Comparison of ENCODE assay signal across 1 mouse cellular context in genomic region chr11:106256775-106257174, GRCm38 (mm10).
TF ChIP-seq lines count a peak whose summit lies in the region.

No protein-coding gene starts in this region.

TF ChIP-seq in CH12.LX, 34 proteins besides CTCF, POLR2A, EP300 and RAD21 (continued from another document):
- TF ChIP-seq USF2 (conservative IDR thresholded peaks at IDR 0.05; ENCODE audit: low read depth, low read length) (no peak), JUN (IDR thresholded peaks at IDR 0.05; ENCODE audit: insufficient read depth, low read depth, low read length) (no peak), E2F4 (IDR thresholded peaks at IDR 0.05; ENCODE audit: insufficient replicate concordance, low read depth, low read length) (no peak), GABPA (IDR thresholded peaks at IDR 0.05; ENCODE audit: insufficient replicate concordance, low read depth, low read length) (no peak), SIN3A (IDR thresholded peaks at IDR 0.05; ENCODE audit: low read length) (no peak), ZKSCAN1 (IDR thresholded peaks at IDR 0.05; ENCODE audit: borderline replicate concordance, low read depth, low read length) (no peak), NELFE (IDR thresholded peaks at IDR 0.05; ENCODE audit: low read depth, low read length) (no peak), POLR2AphosphoS2 (IDR thresholded peaks at IDR 0.05; ENCODE audit: low read depth, low read length) (no peak), PAX5 (IDR thresholded peaks at IDR 0.05; ENCODE audit: low read length) (no peak), MYC (IDR thresholded peaks at IDR 0.05; ENCODE audit: low read depth, low read length) (no peak), ZC3H11A (IDR thresholded peaks at IDR 0.05; ENCODE audit: low read depth, low read length) (no peak), TBP (conservative IDR thresholded peaks at IDR 0.05; ENCODE audit: low read depth, low read length) (no peak)
